Mouse (Mus musculus): ENCODE measurements around the gene Gm45021.

Gene Gm45021

GRCm38 (mm10) chr6:48573280-48573679 lies 16.1 kb upstream of the Gm45021 start:
- DNase-seq: no peak

GRCm38 (mm10) chr6:48573981-48574380 lies 15.4 kb upstream of the Gm45021 start:
- no peak for DNase-seq

- no peak for DNase-seq
These were observed 10.7 kb upstream of the Gm45021 start for GRCm38 (mm10) chr6:48578736-48579135.

GRCm38 (mm10) chr6:48579215-48579648 lies 10.2 kb upstream of the Gm45021 start:
- no peak for DNase-seq

GRCm38 (mm10) chr6:48581257-48581656 lies 8.2 kb upstream of the Gm45021 start:
- DNase-seq: no peak

GRCm38 (mm10) chr6:48582037-48582436 lies 7.4 kb upstream of the Gm45021 start:
- no peak for DNase-seq

- DNase-seq: no peak
These were observed 1.9 kb downstream of the Gm45021 start for GRCm38 (mm10) chr6:48591221-48591845.

- no peak for DNase-seq
These were observed 2.5 kb downstream of the Gm45021 start for GRCm38 (mm10) chr6:48591871-48592270.

- peak; percentile 67 to 73 for DNase-seq
These were observed 4.0 kb downstream of the Gm45021 start, which contains the start of the genes Repin1 and Gm44965 for GRCm38 (mm10) chr6:48593158-48594042. Gene Repin1, plus strand, starts transcription at chr6:48593883. Gene Gm44965, plus strand, starts transcription at chr6:48593941.

- DNase-seq: no peak
These were observed 4.8 kb downstream of the Gm45021 start for GRCm38 (mm10) chr6:48594043-48594738.

GRCm38 (mm10) chr6:48595278-48595677 lies 5.9 kb downstream of the Gm45021 start:
- DNase-seq: no peak

GRCm38 (mm10) chr6:48596545-48597232 lies 7.3 kb downstream of the Gm45021 start:
- no peak for DNase-seq

GRCm38 (mm10) chr6:48597233-48597625 lies 7.8 kb downstream of the Gm45021 start:
- no peak for DNase-seq

GRCm38 (mm10) chr6:48600594-48600993 lies 11.2 kb downstream of the Gm45021 start:
- no peak for DNase-seq

GRCm38 (mm10) chr6:48601271-48602079 lies 12.1 kb downstream of the Gm45021 start, which contains the start of gene Zfp775:
Gene Zfp775, plus strand, starts transcription at chr6:48602063.
- peak; percentile 88 to 91 for DNase-seq

GRCm38 (mm10) chr6:48602080-48602741 lies 12.8 kb downstream of the Gm45021 start:
- no peak for DNase-seq

GRCm38 (mm10) chr6:48608124-48608523 lies 18.7 kb downstream of the Gm45021 start:
- no peak for DNase-seq

GRCm38 (mm10) chr6:48609512-48609911 lies 20.1 kb downstream of the Gm45021 start:
- DNase-seq: no peak

GRCm38 (mm10) chr6:48610657-48611056 lies 21.2 kb downstream of the Gm45021 start:
- DNase-seq: no peak

GRCm38 (mm10) chr6:48613464-48613863 lies 24.1 kb downstream of the Gm45021 start:
- DNase-seq: no peak

- no peak for DNase-seq
These were observed 25.3 kb downstream of the Gm45021 start for GRCm38 (mm10) chr6:48614756-48615155.

Measured in spleen, adult 18-20 months (tissue).